Mouse (Mus musculus): ENCODE data around the gene Ccdc97. TPM values are rescaled to one million over a fixed set of nuclear protein-coding genes. Genes with fewer than 3 reads are reported as not detected.
"Not testable (repeated sequence)": the region's sequence is repeated elsewhere in the genome, so short reads cannot be mapped to it uniquely, and the experiment has no call there.

Gene Ccdc97
- polyA plus RNA-seq, 1 experiment: 8.8 TPM

DNA sequence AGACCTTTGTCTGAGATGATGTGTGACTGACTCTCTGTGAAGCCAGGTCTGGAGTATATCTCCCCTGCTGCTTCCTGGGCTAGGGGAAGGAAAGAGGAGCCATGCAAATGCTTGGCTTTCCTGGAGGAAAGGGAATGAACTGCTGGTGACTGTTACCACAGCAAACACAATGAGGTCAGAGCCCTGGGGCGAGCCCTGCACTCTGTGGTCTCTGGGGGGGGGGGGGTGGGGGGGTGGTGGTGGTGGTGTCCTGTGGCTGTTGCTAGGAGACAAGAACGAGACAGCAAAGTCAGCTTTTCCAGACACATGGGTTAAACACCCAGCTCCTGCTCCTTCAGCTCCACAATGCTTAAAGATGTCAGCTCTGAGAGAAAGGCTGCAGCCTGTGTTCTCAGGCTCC lies 10.5 kb upstream of the Ccdc97 start:
- no peaks in the 10 kb centered on the region for H3K9me3 ChIP-seq (ENCODE audit: control insufficient read depth, low read length)
- no peaks in the 10 kb centered on the region; the same call in 1 of the 2 replicates for H3K27me3 ChIP-seq (ENCODE audit: control insufficient read depth)
- H3K4me3 ChIP-seq (replicated peaks): no peak overlapping the region
- H3K36me3 ChIP-seq (ENCODE audit: control insufficient read depth): peaks cover 99% of the 10 kb centered on the region
- TF ChIP-seq TAL1 (IDR thresholded peaks at IDR 0.05; ENCODE audit: low read length) (no peak), GATA1 (IDR thresholded peaks at IDR 0.05; ENCODE audit: low read length) (no peak)
- peaks cover 3% of the 10 kb centered on the region for H3K4me1 ChIP-seq (ENCODE audit: control insufficient read depth)

DNA sequence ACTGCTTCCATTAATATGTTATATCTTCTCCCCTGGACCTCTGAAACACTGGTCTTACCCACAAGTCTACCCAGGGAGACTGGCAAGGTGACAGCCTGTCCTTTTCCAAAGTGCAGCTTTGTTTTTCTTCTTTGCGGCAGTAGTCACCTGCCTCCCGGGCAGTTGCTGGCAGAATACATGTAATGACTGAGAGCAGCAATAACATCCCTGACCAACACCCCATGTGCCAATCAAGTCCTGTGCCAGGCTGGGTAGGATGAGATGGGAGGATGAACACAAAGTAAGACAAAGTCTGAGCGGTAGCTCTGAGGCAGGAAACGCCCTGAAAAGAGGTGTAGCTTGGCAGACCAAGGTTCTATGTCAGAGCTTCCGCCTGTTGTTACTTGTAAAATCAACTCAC lies 8.9 kb upstream of the Ccdc97 start:
- Histone ChIP-seq H3K4me1 (ENCODE audit: control insufficient read depth) (peaks cover 6% of the 10 kb centered on the region), H3K27me3 (ENCODE audit: control insufficient read depth) (no peaks in the 10 kb centered on the region; the same call in 1 of the 2 replicates), H3K4me3 (replicated peaks) (no peak overlapping the region), H3K36me3 (ENCODE audit: control insufficient read depth) (peaks cover 99% of the 10 kb centered on the region), H3K9me3 (ENCODE audit: control insufficient read depth, low read length) (no peaks in the 10 kb centered on the region)
- TF ChIP-seq TAL1 (IDR thresholded peaks at IDR 0.05; ENCODE audit: low read length) (no peak), GATA1 (IDR thresholded peaks at IDR 0.05; ENCODE audit: low read length) (no peak)

DNA sequence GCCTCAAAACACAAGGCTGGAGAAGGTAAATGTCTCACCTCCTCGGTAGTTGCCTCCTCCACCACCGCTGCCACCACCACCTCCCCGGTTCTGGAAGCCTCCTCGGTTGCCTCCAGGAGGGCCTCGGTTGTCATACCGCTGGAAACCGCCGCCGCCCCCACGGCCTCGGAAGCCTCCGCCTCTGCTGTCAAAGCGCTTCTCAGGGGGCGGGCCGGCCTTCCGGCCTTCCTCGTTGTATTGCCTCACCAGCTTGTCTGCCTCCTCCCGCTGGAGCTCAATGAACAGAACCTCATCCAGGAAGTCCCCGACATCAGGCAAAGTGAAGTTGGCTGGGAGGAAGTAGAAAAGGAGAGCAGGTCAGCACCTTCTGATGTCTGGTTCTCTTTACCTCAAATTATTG lies 7.0 kb upstream of the Ccdc97 start:
- Histone ChIP-seq H3K9me3 (ENCODE audit: control insufficient read depth, low read length) (no peaks in the 10 kb centered on the region), H3K27me3 (ENCODE audit: control insufficient read depth) (no peaks in the 10 kb centered on the region; the same call in 1 of the 2 replicates), H3K4me3 (replicated peaks) (no peak overlapping the region), H3K4me1 (ENCODE audit: control insufficient read depth) (peaks cover 18% of the 10 kb centered on the region), H3K36me3 (ENCODE audit: control insufficient read depth) (peaks cover 98% of the 10 kb centered on the region)
- TF ChIP-seq GATA1 (IDR thresholded peaks at IDR 0.05; ENCODE audit: low read length) (no peak), TAL1 (IDR thresholded peaks at IDR 0.05; ENCODE audit: low read length) (no peak)

DNA sequence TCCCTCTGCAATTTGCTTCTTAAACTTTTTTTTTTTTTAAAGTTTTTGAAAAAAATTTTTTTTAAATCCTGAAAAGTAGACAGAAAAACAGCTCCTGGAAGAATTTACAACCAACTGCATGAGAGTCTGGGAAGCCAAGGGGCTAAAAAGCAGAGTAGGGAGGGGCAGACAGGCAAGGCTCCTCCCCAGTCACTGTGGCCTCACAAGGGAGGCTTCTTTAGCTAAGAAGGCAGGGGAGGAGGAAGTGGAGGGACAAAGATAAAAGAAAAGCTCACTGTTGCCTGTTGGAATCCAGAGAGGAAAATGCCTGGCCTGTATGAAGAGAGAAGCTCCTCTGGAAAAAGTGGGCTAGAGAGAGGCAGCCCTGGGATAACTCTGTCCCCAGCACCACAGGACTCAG lies 2.9 kb upstream of the Ccdc97 start:
- H3K4me1 ChIP-seq (ENCODE audit: control insufficient read depth): peaks cover 48% of the 10 kb centered on the region
- H3K4me3 ChIP-seq (replicated peaks); H3K9me3 ChIP-seq (ENCODE audit: control insufficient read depth, low read length); H3K27me3 ChIP-seq (ENCODE audit: control insufficient read depth): not testable (repeated sequence)
- H3K36me3 ChIP-seq (ENCODE audit: control insufficient read depth): peaks cover 78% of the 10 kb centered on the region

DNA sequence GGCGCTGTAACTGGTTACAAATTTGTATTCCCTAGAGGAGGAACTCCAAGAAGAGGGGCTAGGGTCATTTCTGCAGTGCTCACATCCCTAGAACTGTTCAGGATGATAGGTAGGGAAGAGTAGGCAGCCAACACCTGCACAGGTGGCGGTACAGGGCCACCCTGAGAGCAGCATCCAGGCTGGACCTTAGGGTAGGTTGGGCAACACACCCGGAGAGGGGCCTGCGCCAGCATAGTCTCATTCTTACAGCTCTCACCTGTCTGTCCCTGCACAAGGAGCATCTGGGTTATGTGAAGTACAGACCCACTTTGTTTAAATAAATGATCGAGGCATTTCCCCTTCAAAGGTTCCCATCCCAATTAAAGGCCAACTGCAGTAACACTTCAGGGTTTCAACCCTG lies 1.9 kb upstream of the Ccdc97 start:
- Histone ChIP-seq H3K9me3 (ENCODE audit: control insufficient read depth, low read length) (no peaks in the 10 kb centered on the region), H3K36me3 (ENCODE audit: control insufficient read depth) (peaks cover 78% of the 10 kb centered on the region), H3K4me1 (ENCODE audit: control insufficient read depth) (peaks cover 50% of the 10 kb centered on the region), H3K4me3 (replicated peaks) (no peak overlapping the region), H3K27me3 (ENCODE audit: control insufficient read depth) (no peaks in the 10 kb centered on the region; the same call in 1 of the 2 replicates)
- no peak for TF ChIP-seq GATA1 (IDR thresholded peaks at IDR 0.05; ENCODE audit: low read length)
- TF ChIP-seq TAL1 (IDR thresholded peaks at IDR 0.05; ENCODE audit: low read length): no peak

DNA sequence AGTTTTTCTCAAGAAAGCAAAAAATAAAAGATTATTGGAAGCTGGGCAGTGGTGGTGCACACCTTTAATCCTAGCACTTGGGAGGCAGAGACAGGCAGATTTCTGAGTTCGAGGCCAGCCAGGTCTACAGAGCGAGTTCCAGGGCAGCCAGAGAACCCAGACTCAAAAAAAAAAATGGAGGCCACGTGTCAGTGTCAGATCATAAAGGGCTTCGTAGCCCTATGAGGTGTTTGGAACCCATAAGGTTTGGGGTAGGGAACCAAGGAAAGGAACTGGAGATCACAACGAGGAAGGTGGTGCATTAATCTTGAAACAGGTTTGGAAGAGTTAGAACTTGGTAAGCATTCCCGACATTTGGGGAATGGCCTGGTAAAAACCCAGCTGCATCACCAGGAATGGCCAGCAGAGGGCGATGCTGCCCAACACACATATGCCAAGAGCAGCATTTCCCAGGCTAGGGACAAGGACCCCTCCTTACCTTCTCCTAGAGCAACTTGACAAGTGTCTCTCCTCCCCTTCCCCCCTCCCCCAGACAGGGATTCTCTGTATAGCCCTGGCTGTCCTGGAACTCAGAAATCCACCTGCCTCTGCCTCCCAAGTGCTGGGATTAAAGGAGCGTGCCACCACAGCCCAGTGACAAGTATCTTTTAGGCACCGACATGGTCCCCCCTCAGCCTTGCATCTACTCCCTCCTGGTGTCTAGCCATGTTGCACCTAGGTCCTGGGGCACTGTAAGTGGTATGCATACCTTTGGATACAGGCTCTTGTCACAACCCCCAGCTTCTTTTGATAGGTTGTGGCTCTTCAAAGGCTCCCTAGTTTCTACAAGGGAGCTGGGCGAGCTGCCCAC lies 1.1 kb upstream of the Ccdc97 start:
- no peak for TF ChIP-seq GATA1 (IDR thresholded peaks at IDR 0.05; ENCODE audit: low read length)
- TF ChIP-seq TAL1 (IDR thresholded peaks at IDR 0.05; ENCODE audit: low read length): no peak
- Histone ChIP-seq H3K36me3 (ENCODE audit: control insufficient read depth) (peaks cover 78% of the 10 kb centered on the region), H3K27me3 (ENCODE audit: control insufficient read depth) (no peaks in the 10 kb centered on the region; the same call in 1 of the 2 replicates), H3K4me1 (ENCODE audit: control insufficient read depth) (peaks cover 50% of the 10 kb centered on the region), H3K9me3 (ENCODE audit: control insufficient read depth, low read length) (no peaks in the 10 kb centered on the region), H3K4me3 (replicated peaks) (no peak overlapping the region)

DNA sequence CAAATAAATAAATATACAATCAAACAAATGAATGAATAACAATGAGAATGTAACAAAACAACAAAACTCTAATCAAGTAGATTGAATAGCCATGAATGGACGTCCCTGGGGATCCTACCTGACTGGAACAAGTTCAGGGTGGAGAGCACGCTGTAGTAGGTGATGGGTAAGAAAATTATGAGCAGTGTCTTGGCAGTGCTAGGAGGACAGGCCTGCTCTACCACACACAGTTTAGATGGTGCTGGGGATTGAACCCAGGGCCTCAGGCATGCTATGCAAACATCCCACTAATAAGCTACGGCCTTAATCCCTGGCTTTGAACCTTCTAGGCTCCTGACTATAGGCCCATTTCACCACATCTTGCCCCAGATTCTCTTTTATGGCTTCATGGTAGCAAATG lies 1.4 kb downstream of the Ccdc97 start:
- Histone ChIP-seq H3K36me3 (ENCODE audit: control insufficient read depth) (peaks cover 78% of the 10 kb centered on the region), H3K4me3 (replicated peaks) (peak overlapping the region; percentile 76), H3K9me3 (ENCODE audit: control insufficient read depth, low read length) (no peaks in the 10 kb centered on the region), H3K27me3 (ENCODE audit: control insufficient read depth) (no peaks in the 10 kb centered on the region), H3K4me1 (ENCODE audit: control insufficient read depth) (peaks cover 41% of the 10 kb centered on the region)
- TF ChIP-seq GATA1 (IDR thresholded peaks at IDR 0.05; ENCODE audit: low read length) (no peak), TAL1 (IDR thresholded peaks at IDR 0.05; ENCODE audit: low read length) (no peak)

DNA sequence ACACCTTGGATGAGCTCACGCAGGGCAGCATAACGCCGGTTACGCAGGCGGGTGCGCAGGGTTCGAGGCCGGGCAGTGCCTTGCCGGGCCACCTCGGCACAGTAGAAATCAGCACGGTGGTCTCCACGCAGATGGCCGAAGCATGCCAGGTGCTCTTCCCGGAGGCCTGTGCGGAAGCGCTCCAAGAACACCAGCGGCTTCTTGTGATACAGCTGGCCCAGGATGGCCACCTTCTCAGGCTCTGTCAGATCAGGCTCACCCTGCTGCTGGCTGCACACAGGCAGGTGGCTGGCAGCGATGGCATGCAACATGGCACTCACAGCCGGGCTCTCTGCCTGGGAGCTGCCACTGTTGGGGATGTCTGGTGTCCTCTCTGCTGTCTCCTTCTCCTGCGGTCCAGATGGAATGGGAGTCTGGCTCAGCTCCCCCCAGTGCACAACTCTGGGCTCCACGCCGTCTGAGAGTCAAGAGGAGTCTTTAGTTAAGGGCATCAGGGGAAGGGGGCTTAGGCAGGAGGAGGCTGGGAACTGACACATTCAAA lies 3.1 kb downstream of the Ccdc97 start:
- TF ChIP-seq TAL1 (IDR thresholded peaks at IDR 0.05; ENCODE audit: low read length) (no peak), GATA1 (IDR thresholded peaks at IDR 0.05; ENCODE audit: low read length) (no peak)
- no peaks in the 10 kb centered on the region for H3K27me3 ChIP-seq (ENCODE audit: control insufficient read depth)
- H3K36me3 ChIP-seq (ENCODE audit: control insufficient read depth): peaks cover 78% of the 10 kb centered on the region
- H3K4me3 ChIP-seq (replicated peaks): no peak overlapping the region
- no peaks in the 10 kb centered on the region for H3K9me3 ChIP-seq (ENCODE audit: control insufficient read depth, low read length)
- peaks cover 38% of the 10 kb centered on the region for H3K4me1 ChIP-seq (ENCODE audit: control insufficient read depth)

DNA sequence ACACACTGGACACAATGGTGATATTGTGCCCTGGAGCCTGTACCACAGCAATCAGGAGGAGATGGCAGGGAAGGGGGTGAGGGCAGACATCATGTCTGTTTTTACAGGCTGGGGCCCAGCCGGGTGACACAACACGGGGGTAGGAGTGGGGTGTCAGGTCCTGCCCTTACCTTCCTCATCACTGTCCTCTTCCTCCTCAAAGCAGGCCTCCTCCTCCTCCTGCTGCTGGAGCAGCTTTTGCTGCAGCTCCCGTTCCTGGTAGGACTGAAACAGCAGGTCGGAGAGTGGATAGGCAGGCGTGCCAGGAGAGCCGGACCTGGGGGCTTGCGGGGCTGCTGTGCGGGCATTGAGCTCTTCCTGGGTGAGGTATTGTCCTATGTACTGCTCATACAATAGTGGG lies 4.3 kb downstream of the Ccdc97 start:
- no peak for TF ChIP-seq TAL1 (IDR thresholded peaks at IDR 0.05; ENCODE audit: low read length)
- TF ChIP-seq GATA1 (IDR thresholded peaks at IDR 0.05; ENCODE audit: low read length): no peak
- Histone ChIP-seq H3K4me3 (replicated peaks) (no peak overlapping the region), H3K9me3 (ENCODE audit: control insufficient read depth, low read length) (no peaks in the 10 kb centered on the region), H3K36me3 (ENCODE audit: control insufficient read depth) (peaks cover 76% of the 10 kb centered on the region), H3K4me1 (ENCODE audit: control insufficient read depth) (peaks cover 33% of the 10 kb centered on the region), H3K27me3 (ENCODE audit: control insufficient read depth) (no peaks in the 10 kb centered on the region)

Measured in erythroblast, embryonic 14.5 days (primary cell).